Mouse (Mus musculus) bone marrow, adult 2 months (tissue): ENCODE measurements at regions not wholly inside any gene's neighbourhood (a gene's known extent, or its start where the extent isn't known, plus 50 kb on each side); places are given as distances from the start of the nearest gene placed in this dataset.

Source experiments
- CTCF ChIP-seq: fragments of 200-500 bp; IDR thresholded peaks from 2 replicates; pipeline ENCODE4 v1.5.1; 2011; ENCODE audit warnings: low read length, control low read depth; ENCODE audit not compliant: control insufficient read depth, insufficient read depth
- POLR2A ChIP-seq: fragments of 200-500 bp; IDR thresholded peaks from 2 replicates; pipeline ENCODE4 v1.6.1; 2011; ENCODE audit warnings: low read depth, mild to moderate bottlenecking, control low read depth, low read length, borderline replicate concordance; ENCODE audit not compliant: control insufficient read depth

- TF ChIP-seq CTCF (no peak), POLR2A (no peak)
Observed at GRCm38 (mm10) chr1:77102421-77103133, 412.3 kb downstream of the Epha4 start.
